Mouse (Mus musculus) C2C12 (cell line): ENCODE measurements around the gene Lhpp. TPM values are rescaled to one million over a fixed set of nuclear protein-coding genes. Genes with fewer than 3 reads are reported as not detected.

Experiments used
- H3K27me3 ChIP-seq: one replicate; pipeline ENCODE4 v1.6.1; 2011; ENCODE audit not compliant: control insufficient read depth, insufficient read depth, insufficient read length
- H3K36me3 ChIP-seq: one replicate; pipeline ENCODE4 v1.6.1; 2011; ENCODE audit not compliant: control insufficient read depth, insufficient read depth
- H3K4me3 ChIP-seq: one replicate; pipeline ENCODE4 v1.5.1; 2011; ENCODE audit warnings: mild to moderate bottlenecking, control low read depth; ENCODE audit not compliant: poor library complexity, insufficient read depth, severe bottlenecking
- H3K79me2 ChIP-seq: one replicate; pipeline ENCODE4 v1.6.1; 2011; ENCODE audit not compliant: control insufficient read depth, insufficient read depth
- H3K79me3 ChIP-seq: one replicate; pipeline ENCODE4 v1.6.1; 2011; ENCODE audit warnings: low read depth, control low read depth
- H3ac ChIP-seq: one replicate; pipeline ENCODE3; 2011; ENCODE audit warnings: low read depth; ENCODE audit not compliant: control insufficient read depth, insufficient read length
- CEBPB ChIP-seq: IDR thresholded peaks from one replicate; pipeline ENCODE4 v1.6.1; 2011; ENCODE audit warnings: low read depth, mild to moderate bottlenecking, control low read depth, moderate library complexity
- CTCF ChIP-seq: IDR thresholded peaks from one replicate; pipeline ENCODE4 v1.5.1; 2011; ENCODE audit not compliant: control insufficient read depth, insufficient read depth, insufficient read length
- FOSL1 ChIP-seq: IDR thresholded peaks from one replicate; pipeline ENCODE4 v1.8.0; 2011; ENCODE audit warnings: mild to moderate bottlenecking, low read length; ENCODE audit not compliant: poor library complexity, insufficient read depth, severe bottlenecking
- MAX ChIP-seq: IDR thresholded peaks from one replicate; pipeline ENCODE4 v1.6.1; 2011; ENCODE audit warnings: mild to moderate bottlenecking, control low read depth
- MYOD1 ChIP-seq: IDR thresholded peaks from one replicate; pipeline ENCODE4 v1.6.1; 2011; ENCODE audit warnings: low read depth; ENCODE audit not compliant: control insufficient read depth, insufficient read length
- MYOG ChIP-seq: IDR thresholded peaks from one replicate; pipeline ENCODE4 v1.6.1; 2011; ENCODE audit not compliant: control insufficient read depth, insufficient read length; ENCODE audit errors: extremely low read depth
- USF1 ChIP-seq: IDR thresholded peaks from one replicate; pipeline ENCODE4 v1.6.1; 2011; ENCODE audit warnings: low read depth, mild to moderate bottlenecking, control low read depth, moderate library complexity
- polyA plus RNA-seq: library from polyadenylated mRNA; unstranded; fragments of >200 nt; fragmentation: generic; extraction: Trizol; gene quantifications from one replicate; pipeline ENCODE4 v1.2.1, GENCODE M21; 2012; ENCODE audit warnings: missing spikeins

The Lhpp gene
- polyA plus RNA-seq, 1 experiment = 2.9 TPM

DNA sequence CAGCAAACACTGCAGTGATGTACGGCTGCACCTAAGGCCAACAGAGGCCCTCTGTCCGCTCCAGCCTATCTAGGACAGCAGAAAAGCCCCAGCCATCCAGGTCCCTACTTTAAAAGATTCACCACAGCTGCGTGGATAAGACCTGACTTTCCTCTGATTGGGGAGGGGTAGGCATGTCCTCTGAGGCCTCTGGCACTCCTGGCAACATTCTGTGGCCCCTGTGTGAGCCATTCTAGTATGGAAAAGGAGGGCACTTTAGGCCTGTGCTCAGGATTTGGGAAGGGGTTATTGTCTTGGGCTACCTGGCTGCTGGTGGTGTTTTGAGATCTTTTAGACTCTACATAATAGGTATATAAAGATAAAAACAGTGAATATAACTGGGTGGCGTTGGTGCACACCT, 56.1 kb downstream of the Lhpp start:
- no peaks in the 10 kb centered on the region for H3K79me3 ChIP-seq
- H3K79me2 ChIP-seq = no peaks in the 10 kb centered on the region
- no peak overlapping the region for H3K4me3 ChIP-seq
- TF ChIP-seq CTCF (no peak), MYOG (no peak), CEBPB (no peak), USF1 (no peak), MAX (no peak), FOSL1 (no peak), MYOD1 (no peak)
- H3ac ChIP-seq = no peak overlapping the region
- H3K36me3 ChIP-seq = no peaks in the 10 kb centered on the region
- H3K27me3 ChIP-seq = no peaks in the 10 kb centered on the region

DNA sequence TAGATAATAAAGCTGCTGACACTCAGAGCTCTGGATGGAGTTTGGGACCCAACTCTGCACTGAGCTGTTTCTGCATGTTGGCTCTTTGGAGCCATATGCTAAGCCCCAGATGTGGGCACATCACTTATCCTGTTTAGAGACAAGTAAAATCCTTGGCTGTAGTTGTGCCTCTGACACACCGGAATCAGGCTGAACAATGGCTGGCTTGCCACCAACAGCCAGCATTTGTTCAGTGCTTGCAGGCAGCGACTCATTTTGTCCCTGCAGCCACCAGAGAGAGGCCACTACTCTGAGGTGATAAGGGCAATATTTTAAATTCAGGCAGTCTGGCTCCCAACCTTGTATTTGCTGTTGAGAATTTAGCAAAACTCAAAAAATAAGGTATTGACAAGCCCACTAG, 58.2 kb downstream of the Lhpp start:
- H3K4me3 ChIP-seq = no peak overlapping the region
- no peaks in the 10 kb centered on the region for H3K79me2 ChIP-seq
- no peaks in the 10 kb centered on the region for H3K79me3 ChIP-seq
- no peaks in the 10 kb centered on the region for H3K27me3 ChIP-seq
- H3K36me3 ChIP-seq = no peaks in the 10 kb centered on the region
- H3ac ChIP-seq = no peak overlapping the region
- no peak for TF ChIP-seq CEBPB
- TF ChIP-seq MYOD1 = no peak
- TF ChIP-seq USF1 = no peak
- no peak for TF ChIP-seq FOSL1
- TF ChIP-seq MYOG = no peak
- no peak for TF ChIP-seq MAX
- no peak for TF ChIP-seq CTCF

- TF ChIP-seq USF1 = no peak
- TF ChIP-seq MYOD1 = no peak
- TF ChIP-seq MAX = no peak
- TF ChIP-seq CEBPB = no peak
- TF ChIP-seq FOSL1 = no peak
- no peak for TF ChIP-seq CTCF
- TF ChIP-seq MYOG = no peak
- Histone ChIP-seq H3ac (no peak overlapping the region), H3K79me3 (no peaks in the 10 kb centered on the region), H3K27me3 (no peaks in the 10 kb centered on the region), H3K4me3 (no peak overlapping the region), H3K36me3 (no peaks in the 10 kb centered on the region), H3K79me2 (no peaks in the 10 kb centered on the region)
Measured at GRCm38 (mm10) chr7:132669999-132670862, 59.8 kb downstream of the Lhpp start.

GRCm38 (mm10) chr7:132670863-132671165, 60.4 kb downstream of the Lhpp start:
- TF ChIP-seq MYOD1 (no peak), FOSL1 (no peak), CEBPB (no peak), USF1 (no peak), CTCF (no peak), MAX (no peak), MYOG (no peak)
- Histone ChIP-seq H3K79me2 (no peaks in the 10 kb centered on the region), H3K4me3 (no peak overlapping the region)

GRCm38 (mm10) chr7:132672481-132672959, 62.1 kb downstream of the Lhpp start:
- TF ChIP-seq CTCF (no peak), USF1 (no peak), MYOG (no peak), MYOD1 (peak; percentile 25), FOSL1 (no peak), MAX (no peak), CEBPB (no peak)
- no peaks in the 10 kb centered on the region for H3K27me3 ChIP-seq
- H3K36me3 ChIP-seq = no peaks in the 10 kb centered on the region
- no peak overlapping the region for H3K4me3 ChIP-seq
- H3K79me2 ChIP-seq = no peaks in the 10 kb centered on the region
- H3ac ChIP-seq = no peak overlapping the region
- no peaks in the 10 kb centered on the region for H3K79me3 ChIP-seq

More at GRCm38 (mm10) chr7:132670863-132671165, 60.4 kb downstream of the Lhpp start:
- H3K79me3 ChIP-seq = no peaks in the 10 kb centered on the region
- no peaks in the 10 kb centered on the region for H3K27me3 ChIP-seq
- no peaks in the 10 kb centered on the region for H3K36me3 ChIP-seq
- no peak overlapping the region for H3ac ChIP-seq
